Mouse (Mus musculus) kidney, adult 9 months (tissue): ENCODE data around the gene Slc1a2.

Experiments
- DNase-seq: peaks from one replicate; pipeline ENCODE4 v3.0.0; 2022

Slc1a2 gene

GRCm38 (mm10) chr2:102658163-102658660 is at the start of gene Slc1a2:
Gene Slc1a2, plus strand, starts transcription at chr2:102658659.
- no peak for DNase-seq

GRCm38 (mm10) chr2:102610485-102610884 is 48.0 kb upstream of the Slc1a2 start:
- no peak for DNase-seq

GRCm38 (mm10) chr2:102616637-102617036 is 41.8 kb upstream of the Slc1a2 start:
- no peak for DNase-seq

DNA sequence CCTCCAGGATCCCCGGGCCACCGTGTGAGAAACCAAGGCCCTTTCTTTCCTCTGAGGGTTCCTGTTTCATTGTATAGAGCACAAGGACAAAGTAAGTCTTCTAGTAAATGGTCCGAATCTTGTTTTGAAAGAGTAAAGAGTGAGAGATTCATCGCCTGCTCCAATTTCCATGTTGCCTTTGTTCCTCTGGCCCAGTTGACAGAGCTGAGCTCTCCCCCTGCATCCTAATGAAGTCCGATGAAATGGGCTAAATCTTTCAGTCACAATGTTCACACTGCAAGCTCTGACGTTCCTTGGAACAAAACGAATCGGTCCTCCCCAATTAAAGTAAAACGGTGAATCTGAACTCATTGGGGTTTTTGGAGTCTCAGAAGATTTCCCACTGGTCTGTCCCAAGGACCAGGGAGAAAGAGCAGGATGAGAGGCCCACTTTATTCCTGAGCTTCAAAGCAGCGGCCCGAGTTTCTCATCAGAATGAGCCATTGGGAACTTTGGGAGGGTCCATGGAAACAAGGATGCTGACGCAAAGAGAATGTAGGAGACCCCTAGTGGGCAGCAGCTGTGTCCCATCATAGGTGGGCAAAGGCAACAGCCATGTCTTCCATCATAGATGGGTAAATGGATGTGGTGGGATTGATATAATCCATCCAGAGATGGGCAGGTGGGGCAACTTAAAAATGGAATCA is 37.6 kb upstream of the Slc1a2 start:
- no peak for DNase-seq

DNA sequence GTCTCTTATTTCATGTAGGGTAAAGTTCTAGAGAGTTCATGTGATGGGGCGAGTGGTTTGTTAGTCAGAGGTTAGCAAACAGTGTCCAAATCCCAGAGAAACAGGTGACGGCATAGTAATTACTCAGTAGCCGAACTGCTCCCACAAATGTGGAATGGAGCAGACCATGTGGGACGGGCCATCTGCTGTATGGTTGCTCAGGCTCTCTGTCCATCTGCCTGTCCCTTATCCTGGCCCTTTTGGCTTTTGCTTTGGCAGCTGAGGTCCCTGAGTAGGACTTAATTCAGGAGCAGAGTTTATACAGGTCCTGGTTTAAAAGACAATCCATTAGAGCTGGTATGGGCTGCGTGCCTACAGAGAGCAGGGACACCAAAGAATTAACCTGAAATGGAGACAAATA is 36.3 kb upstream of the Slc1a2 start:
- no peak for DNase-seq

- no peak for DNase-seq
Observed at GRCm38 (mm10) chr2:102622943-102623342, 35.5 kb upstream of the Slc1a2 start.

DNA sequence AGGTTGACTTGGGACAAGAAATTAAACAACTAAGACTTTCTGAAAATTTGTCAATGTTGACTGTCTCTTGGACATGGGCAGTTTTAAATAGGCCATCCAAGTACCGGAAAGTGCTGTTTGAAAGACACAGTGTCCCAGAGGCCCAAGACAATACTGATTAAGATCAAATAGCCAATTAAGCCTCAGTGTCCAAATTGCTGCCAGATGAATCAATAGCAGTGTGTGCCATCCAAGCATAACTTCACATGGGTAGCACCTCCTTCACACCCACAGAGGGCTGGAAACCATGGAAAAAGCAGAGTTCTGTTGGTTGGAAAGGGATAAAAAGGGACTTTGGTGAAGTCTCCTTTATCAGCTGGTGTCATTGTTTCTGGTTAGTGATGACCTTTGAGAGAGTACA is 33.9 kb upstream of the Slc1a2 start:
- DNase-seq: no peak

GRCm38 (mm10) chr2:102632361-102632760 is 26.1 kb upstream of the Slc1a2 start:
- DNase-seq: no peak

DNA sequence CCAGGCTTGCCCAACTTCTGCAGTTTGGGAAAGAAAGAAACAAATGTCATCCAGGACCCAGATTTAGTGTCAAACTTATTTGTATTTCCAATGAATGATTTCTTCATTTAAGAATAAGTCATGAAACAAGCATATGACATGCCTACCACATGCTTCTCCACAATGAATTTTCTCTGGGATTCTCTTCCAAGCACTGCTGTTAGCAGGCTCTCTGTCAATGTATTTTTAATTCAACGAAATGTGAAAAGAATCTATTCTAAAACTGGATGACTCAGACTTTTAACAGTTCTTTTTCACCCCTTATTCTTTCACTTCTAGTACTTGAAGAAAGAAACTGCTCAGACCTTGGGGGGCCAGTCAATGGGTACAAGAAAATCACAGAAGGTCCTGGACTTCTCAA is 24.4 kb upstream of the Slc1a2 start:
- DNase-seq: no peak

DNA sequence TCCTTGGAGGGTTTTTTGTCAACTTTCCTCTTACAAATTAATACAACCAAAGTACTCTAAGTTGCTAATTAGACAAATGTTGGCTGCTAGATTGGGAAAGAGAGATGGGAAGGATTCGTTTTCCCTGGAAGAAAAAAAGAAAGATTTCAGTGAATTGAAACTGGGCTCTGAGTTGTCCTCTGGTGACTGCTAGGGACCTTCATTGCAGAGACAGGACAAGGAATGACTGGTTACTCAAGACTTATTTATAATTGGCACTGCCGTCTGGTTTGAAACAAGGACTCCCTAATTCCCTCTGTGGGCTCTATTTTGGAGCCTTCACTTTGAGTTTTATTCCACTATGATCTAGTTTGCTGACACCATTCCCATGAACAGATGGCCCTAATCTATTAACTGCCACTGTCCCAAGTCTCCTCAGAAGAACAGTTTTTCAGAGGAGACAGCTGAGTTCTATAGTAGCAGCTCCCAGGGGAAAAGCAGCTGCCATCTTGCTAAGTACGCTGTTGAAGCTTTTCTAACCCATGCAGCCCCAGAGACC is 22.9 kb upstream of the Slc1a2 start:
- DNase-seq: no peak

DNA sequence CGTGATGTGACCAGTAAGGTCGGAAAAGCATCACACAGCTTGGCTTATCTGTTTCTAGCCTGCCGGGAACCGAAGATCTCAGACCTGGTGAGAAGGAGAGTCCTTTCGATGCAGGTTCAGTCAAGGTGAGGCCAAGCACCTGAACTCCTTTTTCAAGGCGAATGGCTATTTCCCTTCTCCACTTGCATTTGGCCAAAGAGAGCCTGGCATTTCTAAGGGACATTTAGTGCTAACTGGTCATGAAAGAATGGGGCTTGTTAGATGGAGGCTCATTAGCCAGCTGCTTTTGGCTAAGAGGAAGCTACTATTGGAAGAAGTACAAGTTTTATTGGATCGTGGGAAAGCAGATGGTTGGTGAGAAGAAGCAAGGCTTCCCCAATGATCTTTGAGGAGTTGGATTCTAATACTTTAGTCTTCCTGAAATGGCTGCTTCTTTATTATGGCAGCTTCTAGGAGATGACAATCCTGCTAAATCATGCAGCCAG is 22.3 kb upstream of the Slc1a2 start:
- no peak for DNase-seq

- no peak for DNase-seq
Observed at GRCm38 (mm10) chr2:102638140-102638539, 20.3 kb upstream of the Slc1a2 start.

- no peak for DNase-seq
Observed at GRCm38 (mm10) chr2:102638690-102639089, 19.8 kb upstream of the Slc1a2 start.

DNA sequence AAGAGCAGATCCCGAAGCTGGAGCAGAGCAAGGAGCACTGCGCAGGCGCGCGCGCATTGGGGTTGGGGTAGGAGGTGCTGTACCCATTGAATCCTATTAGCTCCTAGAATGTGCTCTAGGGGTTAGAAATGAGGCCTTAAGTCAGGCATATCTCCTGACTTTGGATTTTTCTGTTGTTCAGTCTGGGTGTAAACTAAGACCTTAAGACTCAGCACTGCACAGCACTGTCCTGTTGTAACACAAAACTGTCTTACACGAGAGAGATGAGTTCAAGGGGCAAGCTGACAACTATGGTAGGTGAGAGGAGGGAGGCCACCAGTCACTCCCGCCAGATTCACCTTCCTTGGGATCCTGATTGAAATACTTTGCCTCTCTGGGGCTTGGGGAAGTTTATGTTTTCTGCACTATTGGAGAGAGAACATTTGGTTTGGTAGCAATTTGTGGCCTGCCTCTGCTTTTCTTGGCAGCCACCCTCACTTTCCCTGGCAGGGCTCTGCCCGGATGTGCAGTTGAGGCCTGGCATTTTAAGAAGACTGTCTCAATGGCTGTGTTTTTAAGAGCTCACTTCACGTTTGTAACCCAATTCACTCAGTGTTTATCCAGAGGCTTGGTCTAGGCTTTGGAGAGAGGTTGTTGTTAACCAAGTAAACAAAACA is 9.5 kb upstream of the Slc1a2 start:
- no peak for DNase-seq

GRCm38 (mm10) chr2:102650322-102650721 is 8.1 kb upstream of the Slc1a2 start:
- DNase-seq: no peak

GRCm38 (mm10) chr2:102655966-102656725 is 2.3 kb upstream of the Slc1a2 start:
- no peak for DNase-seq

- DNase-seq: no peak
Observed at GRCm38 (mm10) chr2:102657726-102658125, 733 bp upstream of the Slc1a2 start.

DNA sequence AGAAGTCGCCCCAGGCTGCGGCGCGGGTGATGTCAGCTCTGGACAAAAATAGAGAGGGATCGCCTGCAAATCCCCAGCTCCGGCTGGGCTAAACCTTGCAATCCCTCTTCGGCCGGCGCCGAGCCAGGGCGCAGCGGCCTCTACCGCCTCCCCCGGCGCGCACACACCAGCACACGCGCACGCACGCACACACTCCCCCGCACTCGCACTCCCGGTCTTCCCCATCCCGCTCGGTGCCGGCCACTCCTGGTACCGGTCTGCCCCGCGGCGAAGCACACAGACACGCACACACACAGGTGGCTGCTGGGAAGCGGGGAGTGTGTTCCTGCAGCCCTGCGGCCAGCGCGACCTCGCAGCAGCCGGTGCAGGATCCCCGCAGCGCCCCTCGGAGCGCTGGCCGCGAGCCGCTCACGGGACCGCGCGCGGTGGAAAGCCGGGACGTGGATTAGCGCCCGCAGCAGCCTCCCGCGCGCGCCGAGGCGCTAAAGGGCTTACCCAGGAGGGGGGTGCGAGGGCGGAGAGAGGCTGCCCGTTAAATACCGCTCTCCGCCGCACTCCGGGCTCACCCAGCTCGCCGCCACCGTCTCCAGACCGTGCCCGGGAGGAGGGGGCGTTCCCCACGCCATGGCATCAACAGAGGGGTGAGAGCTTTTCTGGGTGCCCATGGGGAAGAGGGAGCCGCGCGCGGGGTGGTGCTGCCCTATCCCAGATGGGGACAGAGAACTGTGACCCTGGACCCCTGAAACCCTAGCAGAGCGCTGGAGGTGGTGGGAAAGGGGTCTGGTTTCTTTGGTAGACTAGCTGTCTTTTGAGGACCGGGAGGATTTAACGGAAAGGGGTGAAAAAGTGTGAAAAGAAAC is 432 bp downstream of the Slc1a2 start:
- DNase-seq: no peak

DNA sequence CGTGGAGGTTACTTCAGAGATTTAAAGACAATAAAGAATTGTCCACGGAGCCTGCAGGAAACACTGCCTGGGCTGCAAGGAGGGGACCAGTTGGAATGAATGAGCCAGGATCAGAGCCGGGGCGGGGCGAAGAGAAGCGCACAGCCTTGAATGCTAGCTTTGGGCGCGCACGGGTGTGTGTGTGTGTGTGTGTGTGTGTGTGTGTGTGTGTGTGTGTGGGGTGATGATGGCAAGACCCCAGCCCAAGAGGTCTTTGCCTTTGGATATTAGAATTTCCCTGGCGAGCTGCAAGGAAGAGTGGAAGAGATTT is 1.0 kb downstream of the Slc1a2 start:
- no peak for DNase-seq

GRCm38 (mm10) chr2:102661052-102661451 is 2.6 kb downstream of the Slc1a2 start:
- no peak for DNase-seq

GRCm38 (mm10) chr2:102662911-102663310 is 4.5 kb downstream of the Slc1a2 start:
- no peak for DNase-seq

GRCm38 (mm10) chr2:102663339-102663738 is 4.9 kb downstream of the Slc1a2 start:
- no peak for DNase-seq

DNA sequence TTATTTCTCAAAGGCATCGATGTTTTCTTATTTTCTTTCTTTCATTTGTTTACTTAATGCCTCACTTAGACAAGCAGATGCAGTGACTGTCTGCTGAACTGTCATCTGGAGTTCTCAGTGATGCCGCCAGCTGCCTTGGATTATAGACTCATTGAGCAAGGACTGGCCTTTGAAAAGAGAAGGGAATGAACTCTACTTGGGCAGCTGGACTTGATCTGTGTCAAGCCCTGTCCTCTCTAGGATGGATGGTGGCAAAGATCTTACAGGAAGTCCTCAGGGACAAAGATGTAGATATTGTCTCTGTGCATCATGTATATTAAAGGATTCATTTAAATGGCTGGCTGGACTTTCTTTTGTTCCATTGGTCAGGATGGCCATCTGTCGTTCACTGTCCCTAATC is 5.4 kb downstream of the Slc1a2 start:
- no peak for DNase-seq
